Mouse (Mus musculus): ENCODE measurements around the gene Tcte2. TPM values are rescaled to one million over a fixed set of nuclear protein-coding genes. Genes with fewer than 3 reads are reported as not detected.
A peak's percentile ranks its signal among the peaks of the same experiment; 100 is the strongest.
"Not testable (repeated sequence)": the region's sequence is repeated elsewhere in the genome, so short reads cannot be mapped to it uniquely, and the experiment has no call there.

Tcte2 gene
- total RNA-seq, 2 experiments from 2014 or later: 5.2 to 6.7 TPM

DNA sequence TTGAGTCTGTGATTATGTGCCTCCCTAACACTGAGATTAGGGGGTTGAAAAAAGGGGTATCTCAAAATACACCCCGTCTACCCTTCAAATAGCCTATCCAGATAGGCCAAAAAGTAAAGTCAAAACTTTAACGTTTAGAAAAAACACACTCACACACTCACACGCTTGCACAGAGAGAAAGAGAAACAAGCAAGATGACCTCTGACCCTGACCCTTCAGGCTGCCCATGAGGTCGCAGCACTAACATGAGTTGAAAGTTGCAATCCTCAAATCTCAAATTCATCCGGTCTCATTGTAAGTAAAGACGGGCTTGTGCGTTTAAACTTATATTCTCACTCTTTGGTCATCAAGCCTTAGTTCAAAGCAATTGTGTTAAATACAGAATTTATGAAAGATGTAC, 77.4 kb downstream of the Tcte2 start:
- DNase-seq (ENCODE audit: low spot score in 2 of 2): no peak

DNA sequence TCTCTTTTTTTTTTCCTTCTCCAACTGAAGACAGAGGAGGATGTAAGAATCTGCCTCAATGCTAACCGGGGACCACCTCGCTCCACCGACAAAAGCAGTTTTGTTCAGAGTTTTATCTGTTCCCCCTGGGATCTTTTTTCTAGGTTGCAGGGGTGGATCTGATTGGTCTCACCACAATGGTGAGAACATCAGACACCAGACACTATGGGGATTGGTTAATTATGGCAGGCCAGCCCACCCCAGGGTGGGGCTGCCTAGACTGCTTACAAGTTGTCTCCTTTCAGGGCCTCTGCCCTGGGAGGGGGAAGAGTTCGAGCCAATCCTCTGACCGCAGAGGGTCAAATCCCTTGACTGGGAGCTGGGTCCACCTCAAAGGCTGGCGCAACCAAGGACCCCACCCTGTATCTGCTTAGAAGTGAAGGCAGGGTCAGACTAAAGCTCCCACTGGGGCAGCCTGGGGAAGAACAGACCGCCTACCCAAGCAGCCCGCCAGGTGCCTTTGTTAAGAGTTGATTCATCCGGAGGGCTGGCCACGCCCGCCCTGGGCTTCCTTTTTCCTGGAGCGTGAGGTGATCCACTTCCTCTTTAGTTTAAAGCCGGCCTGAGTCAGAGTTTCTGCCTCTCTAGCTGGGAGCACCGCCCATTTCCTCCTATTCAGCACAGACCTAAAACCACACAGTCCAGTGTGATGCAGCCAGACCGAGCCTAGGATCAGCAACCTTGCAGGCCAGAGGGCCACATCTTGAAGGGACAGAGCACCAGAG, 78.0 kb downstream of the Tcte2 start:
- peak in 1 of 2 experiments; percentile 42 for DNase-seq (ENCODE audit: low spot score in 2 of 2)

DNA sequence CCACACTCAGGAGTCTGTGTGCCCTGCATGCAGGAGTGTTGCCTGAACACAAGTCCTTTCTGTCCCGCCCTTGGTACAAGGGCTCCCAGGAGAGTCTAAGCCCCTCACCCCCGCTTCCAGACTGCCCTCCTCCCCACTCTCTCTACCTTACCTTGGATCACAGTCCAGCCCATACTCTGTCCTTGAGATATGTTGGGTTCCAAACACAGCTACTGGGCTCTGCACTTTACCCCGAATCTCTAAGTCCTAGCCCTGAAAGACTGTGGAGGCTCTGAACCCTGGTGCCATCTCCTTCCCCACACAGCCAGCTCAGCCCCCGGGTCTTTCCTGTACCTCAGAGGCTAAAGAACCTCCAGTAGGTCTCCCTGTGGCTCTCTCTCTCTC, 78.6 kb downstream of the Tcte2 start:
- DNase-seq (ENCODE audit: low spot score in 2 of 2): no peak

DNA sequence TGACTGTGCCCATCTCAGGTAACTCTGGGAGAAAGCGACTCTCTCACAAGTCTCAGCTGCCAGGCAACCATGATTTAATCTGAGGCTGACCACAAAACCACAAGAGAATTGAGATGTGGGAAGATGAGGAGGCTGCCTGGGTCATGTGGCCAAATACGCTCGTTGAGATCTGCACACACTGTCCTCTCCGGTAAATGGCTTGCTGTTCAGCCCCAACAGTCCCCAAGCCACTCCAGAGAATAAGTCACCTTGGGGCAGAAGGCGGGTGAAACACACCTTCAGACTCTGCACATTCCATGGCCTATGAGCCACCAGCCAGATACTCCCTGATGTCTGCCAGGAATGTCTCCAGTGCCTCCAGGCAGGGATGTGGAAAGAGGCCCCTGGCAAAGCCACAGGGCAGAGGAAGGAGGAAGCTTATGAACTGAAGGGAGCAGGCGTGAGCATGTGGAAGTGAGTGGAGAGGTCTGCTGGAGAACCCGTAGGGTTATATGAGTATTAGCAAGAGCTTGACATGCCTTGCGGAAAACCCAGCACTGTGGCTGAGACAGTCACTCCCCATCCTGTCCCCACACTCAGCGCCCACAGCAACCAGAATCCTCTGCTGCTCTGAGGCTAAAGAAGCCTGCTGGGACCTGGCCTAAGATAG, 79.1 kb downstream of the Tcte2 start:
- DNase-seq (ENCODE audit: low spot score in 2 of 2): no peak

DNA sequence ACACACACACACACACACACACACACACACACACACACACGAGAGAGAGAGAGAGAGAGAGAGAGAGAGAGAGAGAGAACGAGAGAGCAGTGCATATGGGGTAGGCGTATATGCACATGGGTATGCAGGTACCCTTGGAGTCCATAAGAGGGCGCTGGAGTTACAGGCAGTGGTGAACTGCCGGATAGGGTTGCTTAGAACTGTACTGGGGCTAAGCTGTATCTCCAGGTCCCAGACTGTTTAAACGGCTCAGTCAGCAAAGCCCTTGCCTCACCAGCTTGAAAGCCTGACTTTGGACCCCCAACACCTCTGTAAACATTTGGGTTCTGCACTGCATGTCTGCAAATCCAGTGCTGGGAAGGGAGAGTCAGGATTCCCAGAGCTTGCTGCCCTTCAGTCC, 79.9 kb downstream of the Tcte2 start:
- no peak for DNase-seq (ENCODE audit: low spot score in 2 of 2)

DNA sequence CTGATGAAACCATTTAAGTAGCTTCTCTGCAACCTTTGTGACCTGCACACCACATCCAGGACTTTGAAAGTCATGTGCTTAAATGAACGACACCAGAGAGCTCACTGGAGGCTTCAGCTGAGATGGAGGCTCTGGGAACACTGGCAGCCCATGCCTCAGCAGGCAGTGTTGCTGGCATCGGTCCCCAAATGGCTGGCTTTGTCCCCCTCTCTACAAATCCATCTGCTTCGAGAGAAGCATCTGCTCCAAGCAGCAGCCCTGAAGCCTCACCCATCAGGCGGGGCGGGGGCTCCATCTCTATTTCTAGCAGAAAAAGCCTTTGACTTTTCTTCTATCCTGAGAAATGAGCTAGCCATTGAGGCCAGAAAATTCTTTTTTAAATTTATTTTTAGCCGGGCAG, 80.5 kb downstream of the Tcte2 start:
- no peak for DNase-seq (ENCODE audit: low spot score in 2 of 2)

DNA sequence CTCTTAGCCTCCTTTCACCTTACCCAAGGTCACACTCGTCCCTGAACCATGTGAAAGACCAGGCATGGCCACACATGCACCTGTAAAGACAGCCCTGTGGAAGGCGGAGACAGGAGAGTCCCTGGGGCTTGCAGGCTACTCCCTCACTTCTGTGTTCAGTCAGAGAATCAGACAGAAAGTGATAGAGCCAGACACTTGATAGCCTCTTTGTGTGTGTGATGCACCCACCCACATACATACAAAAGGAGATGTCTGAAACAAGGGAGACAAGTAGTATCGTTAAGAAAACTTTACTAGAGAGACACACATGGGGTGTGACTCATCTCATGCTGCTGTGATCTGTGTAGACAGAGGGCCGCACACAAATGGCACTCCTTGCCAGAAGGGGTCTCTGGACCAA, 81.3 kb downstream of the Tcte2 start:
- DNase-seq (ENCODE audit: low spot score in 2 of 2): no peak

DNA sequence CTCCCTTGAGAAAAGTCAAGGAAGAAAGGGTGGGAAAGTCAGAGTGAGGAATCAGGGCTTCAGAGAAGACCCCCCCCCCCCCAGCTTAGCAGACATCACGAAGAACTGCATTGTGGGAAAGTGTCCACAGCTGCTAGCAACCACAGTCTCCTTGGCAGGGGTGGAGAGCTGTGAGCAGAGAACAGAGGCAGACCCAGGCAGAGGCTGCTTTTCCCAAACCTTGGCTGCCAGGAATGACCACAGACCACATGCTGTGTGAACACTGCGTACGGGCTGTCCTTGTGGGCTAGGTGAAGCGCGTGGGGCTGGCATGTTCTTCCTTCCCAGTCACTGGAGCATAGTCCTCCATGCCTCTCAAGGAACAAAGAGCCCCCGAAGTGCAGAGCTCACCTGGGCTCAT, 81.9 kb downstream of the Tcte2 start:
- DNase-seq (ENCODE audit: low spot score in 2 of 2): no peak

DNA sequence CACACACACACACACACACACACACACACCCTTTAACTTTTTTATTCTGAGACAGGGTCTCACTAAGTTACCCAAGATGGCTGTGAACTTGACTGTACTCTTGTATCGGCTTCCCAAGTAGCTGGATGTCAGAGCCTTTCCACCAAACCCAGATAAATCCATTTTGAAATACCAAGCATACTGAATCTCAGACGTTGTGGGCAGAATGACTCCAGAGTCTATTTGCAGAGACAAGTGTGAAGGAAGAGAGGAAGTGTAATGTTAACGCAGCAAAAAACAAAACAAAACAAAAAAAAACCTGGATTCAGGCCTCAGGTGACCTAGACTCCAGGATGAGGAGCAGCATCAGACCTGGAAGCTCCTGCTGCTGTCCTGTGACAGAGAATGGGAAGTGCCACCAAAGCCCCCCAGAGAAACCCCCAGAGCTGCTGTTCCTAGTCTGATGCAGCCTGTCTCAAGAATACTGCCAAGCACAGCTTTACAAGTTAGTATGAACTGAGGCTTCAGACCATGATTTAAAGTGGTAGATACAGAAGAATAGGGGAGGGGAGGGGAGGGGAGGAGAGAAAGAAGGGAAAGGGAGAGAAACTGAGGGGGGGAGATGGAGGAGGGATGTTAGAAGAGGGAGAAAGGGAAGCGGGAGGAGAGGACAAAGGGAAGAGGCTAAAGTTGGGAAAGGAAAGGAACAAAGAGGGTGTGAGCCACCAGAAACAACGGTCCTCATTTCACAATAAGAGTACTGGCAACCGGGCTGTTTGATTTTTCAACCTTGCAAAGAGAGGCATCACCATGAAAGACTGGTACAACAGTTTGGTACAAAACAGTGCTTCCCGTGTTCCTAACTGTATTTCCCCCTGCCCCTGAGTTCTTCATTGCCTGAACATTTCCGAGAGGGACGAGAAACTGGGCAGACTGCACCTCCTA, 84.1 kb downstream of the Tcte2 start:
- no peak for DNase-seq (ENCODE audit: low spot score in 2 of 2)

DNA sequence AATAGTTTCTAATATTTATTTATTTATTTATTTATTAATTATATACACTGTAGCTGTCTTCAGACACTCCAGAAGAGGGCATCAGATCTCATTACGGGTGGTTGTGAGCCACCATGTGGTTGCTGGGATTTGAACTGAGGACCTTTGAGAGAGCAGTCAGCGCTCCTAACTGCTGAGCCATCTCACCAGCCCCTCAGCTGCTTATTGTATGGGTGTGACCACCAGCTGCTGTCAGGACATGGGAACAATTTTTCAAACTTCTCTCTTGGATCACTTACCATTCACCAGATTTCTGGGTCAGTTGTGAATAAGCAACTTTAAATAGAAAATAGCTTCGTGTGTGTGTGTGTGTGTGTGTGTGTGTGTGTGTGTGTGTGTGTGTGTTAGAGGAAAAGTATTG, 85.5 kb downstream of the Tcte2 start:
- DNase-seq (ENCODE audit: low spot score in 2 of 2): not testable (repeated sequence)

DNA sequence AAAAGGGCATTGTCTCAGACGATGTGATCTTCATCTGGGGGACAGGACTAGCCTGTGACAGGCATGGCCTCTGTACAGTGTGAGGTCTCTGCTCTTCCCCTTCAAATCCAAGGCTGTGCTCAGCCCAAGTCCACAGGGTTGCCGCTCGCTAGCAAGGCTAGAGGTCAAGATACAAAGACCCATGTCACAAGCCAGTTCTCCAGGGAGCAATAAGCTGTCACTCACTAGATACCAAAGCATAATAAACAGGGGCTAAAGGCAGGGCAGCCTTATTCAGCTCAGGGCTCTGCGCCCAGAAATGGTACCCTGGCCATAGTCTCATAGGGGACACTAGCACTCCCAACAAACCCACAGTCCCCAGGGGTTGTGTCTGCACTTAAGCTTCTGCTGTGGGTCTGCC, 86.0 kb downstream of the Tcte2 start:
- DNase-seq (ENCODE audit: low spot score in 2 of 2): no peak

DNA sequence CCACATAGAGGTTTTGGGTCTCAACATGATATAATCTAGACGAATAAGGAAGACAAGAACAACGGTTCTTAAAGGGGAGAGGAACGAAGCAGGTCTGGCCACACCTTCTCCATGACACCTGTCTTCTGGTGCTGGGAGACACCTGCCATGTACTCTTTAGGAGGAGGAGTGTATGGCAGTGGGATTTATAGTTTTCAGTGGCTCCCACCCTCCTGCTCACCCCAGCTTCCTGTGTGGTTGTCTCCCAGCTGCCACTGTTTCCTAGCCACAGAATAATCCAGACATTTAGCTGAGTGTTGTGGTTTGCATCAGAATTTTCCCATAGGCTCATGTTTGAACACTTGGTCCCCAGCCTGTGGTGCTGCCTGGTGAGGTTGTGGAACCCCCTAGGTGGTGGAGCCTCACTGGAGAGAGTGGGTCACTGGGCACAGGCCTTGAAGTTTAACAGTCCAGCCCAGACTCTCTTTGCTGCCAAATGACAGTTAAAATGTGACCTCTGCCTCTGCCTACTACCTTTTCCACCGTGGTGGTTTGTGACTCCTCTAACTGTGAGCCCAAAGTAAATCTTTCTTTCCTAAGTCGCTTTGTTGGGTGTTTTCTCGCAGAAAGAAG, 86.8 kb downstream of the Tcte2 start:
- DNase-seq (ENCODE audit: low spot score in 2 of 2): no peak

DNA sequence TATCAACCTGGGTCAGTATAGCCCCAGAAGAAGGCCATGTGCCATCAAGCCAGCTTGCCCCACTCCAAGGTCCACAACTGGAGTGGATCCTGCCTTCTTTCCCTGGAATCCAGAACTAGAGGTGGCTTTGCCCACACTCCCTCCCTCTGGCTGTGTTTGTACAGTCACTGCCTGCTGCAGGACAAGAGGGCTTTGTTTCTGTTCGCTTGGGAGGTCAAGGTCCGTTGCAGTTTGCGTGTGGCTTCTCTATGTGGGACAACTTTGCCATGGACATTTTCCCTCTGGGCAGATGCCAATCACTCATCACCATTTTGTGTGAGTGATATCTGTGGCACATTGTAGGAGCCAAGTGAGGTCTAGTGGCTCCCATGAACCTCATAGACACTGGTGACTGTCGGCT, 89.9 kb downstream of the Tcte2 start:
- DNase-seq (ENCODE audit: low spot score in 2 of 2): no peak

DNA sequence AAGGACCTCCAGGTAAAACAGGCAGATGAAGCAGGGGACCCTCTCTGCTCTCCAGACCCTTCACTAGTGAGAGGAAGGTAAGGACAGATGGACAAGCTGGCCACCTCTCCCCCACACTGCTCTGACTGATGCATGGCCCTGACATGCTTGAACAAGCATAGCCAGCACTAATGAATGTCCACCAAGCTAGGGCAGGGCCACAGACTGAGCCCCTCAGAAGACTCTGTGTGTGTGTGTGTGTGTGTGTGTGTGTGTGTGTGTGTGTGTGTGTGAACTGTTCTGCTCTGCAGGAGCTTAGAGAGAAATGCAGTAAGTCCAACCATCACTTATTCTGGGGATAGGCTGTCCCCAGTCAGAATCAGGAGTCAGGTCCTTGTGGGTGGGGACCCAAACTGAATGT, 91.4 kb downstream of the Tcte2 start:
- no peak for DNase-seq (ENCODE audit: low spot score in 2 of 2)

DNA sequence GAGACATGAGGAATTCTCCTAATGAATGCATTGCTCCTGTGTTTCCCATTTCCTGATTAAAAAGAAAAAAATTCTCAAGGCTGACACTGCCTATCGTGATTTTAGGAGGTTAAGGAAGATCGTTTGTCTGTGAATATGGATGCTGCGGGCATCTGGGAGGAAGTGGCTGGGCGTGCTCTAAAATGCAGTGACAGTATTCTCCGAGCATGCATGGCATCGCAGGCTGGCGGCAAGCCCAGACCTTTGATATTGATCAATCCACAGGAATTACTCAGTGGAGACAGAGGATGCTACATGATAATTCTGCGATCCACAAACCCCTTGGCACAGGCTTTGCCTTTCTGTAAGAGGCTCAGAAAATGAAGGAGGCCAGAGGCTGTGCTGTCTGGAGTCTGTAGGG, 92.4 kb downstream of the Tcte2 start:
- no peak for DNase-seq (ENCODE audit: low spot score in 2 of 2)

DNA sequence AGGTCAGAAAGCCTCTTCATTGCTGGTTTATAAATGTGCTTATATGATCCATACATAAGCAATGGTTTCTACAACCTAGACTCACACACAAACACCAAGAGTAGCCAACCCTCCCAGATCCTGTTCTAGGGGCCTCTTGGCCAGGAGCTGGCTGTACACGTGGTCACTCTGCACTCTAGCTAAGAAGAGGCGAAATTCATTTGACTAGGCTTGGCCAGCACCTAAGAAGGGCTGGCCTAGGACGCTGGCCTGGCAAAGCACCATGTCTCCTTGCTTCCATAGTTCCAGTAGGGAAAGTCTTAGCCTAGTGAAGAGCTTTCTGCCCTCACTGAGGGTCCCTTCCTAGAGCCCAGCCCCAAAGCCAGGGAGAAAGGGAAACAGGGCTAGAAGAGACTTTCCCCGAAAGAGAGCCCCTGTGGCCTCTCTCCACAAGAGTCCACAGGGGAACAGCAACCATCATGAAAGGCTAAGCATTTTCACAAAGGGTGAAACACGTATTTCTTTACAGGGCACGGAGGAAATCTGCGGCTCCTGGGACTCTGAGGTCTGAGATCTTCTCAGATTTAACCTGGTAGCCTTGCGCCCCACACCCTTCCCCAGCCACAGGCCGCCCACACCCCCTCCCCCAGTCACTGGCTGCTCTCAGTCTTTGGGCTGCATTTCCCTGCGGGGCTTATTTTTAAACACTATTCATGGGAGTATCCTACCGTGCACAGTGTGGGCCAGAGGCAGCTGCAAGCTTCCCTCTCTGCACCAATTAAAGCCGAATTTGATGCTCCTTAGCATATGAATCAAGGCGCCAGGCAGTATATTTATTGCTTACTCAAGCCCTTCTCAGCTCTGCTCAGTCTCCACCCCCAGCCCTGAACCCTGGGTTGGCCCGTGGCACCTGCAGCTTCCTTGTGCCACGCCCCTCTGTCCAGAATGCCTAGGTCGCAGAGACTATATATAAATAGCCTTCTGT, 93.3 kb downstream of the Tcte2 start:
- DNase-seq (ENCODE audit: low spot score in 2 of 2): no peak

DNA sequence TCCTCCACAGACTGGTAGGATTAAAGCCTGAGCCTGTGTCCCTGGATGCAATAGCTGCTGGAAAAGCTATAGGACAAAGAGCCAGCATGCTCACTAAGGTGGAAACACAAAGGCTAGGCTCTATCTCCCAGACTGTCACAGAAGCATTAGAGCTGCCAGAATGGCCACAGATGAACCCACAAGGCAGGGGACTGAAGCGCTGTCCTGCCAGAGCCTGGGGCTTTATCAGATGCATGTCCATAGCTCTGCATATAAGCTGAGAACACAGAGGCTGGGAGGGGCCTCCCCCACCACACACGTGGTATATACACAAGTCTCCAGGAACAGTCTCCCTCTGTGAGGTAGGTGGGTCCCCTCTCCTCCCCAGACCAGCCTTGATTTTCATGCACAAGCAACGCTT, 94.6 kb downstream of the Tcte2 start:
- DNase-seq (ENCODE audit: low spot score in 2 of 2): no peak

DNA sequence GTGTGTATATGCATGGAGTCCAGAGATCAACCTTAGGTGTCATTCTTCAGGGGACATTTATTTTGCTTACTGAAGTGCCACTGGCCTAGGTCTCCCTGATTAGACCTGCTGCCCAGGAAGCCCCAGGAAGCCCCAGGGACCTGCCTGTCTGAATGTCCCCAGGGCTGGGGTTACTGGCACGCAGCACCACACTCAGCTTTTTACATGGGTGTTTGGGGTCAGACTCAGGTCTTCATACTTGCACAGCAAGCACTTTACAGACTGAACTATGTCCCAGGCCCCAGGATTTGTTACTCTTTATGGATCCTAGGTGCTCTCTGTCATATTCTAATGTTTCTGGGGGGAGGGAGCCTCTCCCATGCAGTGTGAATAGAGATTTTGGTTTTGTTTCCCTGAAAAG, 95.9 kb downstream of the Tcte2 start:
- DNase-seq (ENCODE audit: low spot score in 2 of 2): no peak

DNA sequence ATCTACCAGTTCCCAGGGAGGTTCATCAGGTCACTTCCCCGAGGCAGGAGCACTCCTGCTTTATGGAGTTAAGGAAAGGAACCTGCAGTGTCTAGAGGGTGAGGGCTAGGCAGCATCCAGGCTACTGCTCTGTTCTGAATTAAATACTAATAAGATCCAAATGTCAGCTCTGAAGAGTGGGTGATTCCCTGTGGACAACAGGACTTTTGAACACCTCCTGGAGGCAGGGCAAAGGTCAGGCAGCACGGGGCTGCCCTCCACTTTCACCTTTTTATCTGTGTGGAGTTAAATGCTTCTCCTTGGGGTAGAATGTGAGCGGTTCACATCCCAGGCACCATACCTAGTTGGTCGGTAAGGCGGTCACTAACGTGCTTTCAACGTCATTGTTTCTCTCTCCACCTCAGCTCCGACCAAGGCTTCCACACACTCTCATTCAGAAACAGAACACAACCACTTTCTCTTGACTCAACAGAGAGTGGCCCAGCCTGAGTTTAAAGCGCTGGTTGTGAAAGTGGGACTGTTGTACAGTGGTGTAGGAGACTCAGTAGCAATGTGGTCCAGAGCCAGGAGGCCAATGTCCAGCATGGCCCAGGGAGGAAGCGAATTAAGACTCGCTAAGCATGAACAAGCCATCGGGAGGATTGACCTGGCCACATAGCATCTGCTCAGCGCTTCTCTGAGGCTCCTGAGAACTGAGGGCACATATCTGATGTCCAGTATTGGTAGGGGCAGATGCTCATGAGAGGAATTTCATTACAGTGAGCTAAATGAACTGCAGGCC, 98.0 kb downstream of the Tcte2 start:
- no peak for DNase-seq (ENCODE audit: low spot score in 2 of 2)

Data from adrenal gland, postnatal 4 days (tissue).